Mouse (Mus musculus) gastrocnemius, postnatal 25 days (tissue): Measurements from ENCODE around the gene Nhlrc4. TPM values are rescaled to one million over a fixed set of nuclear protein-coding genes. Genes with fewer than 3 reads are reported as not detected.
A peak's percentile ranks its signal among the peaks of the same experiment; 100 is the strongest.

Source experiments
- DNase-seq: peaks from one replicate; pipeline ENCODE4 v3.0.0; 2022
- total RNA-seq, 2 experiments: library from RNA; stranded (reverse); gene quantifications; 1 replicate in 1 of 2; 2 replicates in 1 of 2; pipeline ENCODE4 v1.2.3; 2021

Nhlrc4 gene
- total RNA-seq, 2 experiments from 2014 or later = not detected

DNA sequence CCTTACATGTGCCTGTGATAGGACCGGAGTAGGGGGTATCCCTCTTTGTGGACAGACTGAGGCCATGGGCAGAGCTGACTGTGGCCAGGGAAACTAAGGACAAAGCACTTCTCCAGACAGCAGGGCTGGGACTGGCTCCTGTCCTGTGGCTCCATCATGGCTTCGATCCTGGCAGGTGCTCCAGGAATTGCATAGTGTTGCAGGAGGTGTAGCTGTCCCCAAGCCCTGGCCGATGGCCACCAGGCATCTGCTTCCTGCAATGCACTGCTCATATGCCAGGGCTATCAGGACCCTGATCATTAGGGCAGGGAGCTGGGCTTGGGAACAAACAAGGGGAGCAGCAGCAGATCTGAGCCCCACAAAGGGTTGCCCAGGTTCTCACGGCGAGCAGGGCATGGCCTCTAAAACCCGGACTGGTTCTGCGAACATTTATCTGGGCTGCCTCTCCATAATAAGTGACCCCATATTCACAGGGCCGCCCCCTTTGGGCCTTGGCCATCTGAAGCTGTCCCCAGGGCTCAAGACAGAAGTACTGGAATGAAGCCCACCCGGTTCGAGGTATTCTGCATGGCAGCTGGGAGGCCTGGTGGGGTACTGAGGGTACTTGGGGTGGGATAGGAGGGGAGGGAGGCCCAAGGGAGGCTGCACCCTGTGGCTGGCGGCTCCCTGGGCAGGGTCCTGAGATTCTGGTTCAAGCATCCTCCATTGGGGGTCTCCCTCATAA is 14.2 kb upstream of the Nhlrc4 start:
- no peak for DNase-seq

DNA sequence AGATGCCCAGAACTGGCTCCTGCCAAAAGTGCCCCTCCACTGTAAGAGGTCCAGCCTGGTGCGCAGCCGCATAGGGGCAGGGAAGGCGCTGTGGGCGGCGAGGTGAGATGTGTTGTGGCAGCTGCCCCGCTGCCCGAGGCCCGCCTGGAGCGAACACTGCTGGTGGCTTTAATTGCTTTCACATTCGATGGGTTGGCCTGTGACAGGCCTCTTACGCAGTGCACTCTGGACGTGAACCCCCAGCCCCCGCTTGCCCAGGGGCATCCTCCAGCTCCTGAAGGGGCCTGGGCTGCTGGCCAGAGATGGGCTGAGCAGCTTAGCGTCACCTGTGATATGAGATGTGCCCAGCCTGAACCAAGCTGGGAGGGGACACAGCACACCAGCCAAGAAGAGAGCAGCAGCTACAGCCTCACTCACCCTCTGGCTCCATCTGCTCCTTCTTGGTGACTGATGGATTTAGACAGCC is 12.9 kb upstream of the Nhlrc4 start:
- DNase-seq = no peak

DNA sequence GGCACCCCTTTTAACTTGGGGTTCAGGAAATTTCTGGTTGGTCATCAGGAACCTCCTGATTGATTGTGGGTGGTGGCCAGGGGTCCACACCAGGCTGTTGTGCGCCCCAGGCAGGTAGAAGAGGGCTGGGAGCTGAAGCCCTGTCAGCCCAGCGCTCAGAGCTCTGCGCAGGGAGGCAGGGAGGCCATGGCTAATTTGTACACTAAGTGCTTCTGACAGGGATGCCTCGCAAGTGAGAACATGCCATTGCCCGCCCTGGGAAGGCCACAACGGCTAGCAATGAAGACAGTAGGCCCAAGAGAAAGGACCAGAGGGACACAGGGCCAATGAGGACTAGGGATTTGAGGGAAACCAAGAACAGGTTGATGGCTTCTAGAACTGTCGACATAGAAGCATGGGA is 11.9 kb upstream of the Nhlrc4 start:
- DNase-seq = no peak

DNA sequence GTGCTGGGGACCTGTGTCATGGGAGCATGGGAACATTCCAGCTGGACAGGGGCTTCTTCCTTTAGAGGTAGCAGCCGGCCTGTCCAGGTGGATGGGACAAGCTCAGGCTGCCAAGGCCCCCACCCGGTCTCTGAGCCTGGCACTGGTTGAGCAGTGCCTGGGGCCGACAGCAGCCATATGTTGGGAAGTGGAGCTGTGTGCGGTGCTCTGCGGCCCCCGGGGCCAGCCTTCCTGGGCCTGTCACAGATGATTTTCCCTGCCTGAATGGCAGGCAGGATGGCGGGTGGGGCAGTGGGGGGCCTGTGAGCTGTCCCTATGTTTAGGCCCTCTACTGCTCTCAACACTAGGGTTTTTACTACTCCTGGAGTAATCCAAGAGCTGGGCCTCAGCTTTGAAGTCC is 11.4 kb upstream of the Nhlrc4 start:
- no peak for DNase-seq

DNA sequence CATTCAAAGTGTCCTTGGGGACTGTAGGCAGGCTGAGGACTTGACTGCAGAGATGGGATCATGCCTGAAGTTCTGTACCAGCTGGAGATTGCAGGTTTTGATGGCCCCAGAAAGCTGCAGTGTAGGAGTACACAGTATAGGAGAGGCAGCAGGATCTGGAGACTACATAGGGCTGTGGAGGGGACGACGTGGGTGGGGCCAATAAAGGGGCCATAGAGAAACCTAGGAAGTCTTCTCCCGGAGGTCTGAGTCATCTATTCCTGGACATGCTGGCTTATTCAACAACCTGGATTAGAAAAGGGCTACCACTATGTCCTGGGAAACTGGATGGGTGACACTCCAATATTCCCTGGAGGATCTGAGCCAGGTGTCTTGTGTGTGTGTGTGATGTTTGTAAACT is 11.0 kb upstream of the Nhlrc4 start:
- no peak for DNase-seq

DNA sequence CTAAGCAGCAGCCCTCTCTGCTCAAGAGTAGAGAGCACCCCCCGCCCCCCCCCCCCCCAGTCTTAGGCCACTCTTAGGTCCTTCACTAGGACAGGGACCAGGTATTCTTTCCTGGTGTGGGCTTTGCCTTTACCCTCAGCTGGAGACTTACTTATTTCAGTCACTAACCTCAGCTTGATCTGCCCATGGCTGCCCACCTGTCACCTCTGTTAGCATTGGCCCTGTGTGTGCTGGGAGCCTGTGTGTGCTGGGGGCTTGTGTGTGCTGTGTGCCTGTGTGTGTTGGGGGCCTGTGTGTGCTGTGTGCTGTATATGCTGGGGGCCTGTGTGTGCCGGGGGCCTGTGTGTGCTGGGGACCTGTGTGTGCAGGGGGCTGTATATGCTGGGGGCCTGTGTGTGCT is 9.9 kb upstream of the Nhlrc4 start:
- DNase-seq = no peak

DNA sequence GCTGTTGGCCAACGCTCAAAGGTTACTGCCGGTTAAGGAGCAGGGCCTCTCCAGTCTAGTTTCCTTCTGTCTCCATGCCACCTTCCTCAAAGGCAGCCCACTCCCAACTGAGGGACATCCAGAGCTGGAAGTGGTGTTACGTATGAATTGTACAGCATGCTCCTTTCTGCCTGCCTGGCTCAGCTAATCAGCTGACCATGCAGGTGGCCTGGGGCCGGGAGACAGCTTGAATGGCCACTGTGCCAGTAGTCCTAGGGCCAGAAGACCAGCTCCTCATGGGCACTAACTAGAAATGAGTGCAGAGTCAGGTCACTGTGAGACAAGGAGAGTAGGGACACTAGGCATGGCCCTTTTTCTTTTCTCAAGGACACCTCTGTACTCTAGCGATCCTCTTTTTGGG is 8.4 kb upstream of the Nhlrc4 start:
- DNase-seq = no peak

DNA sequence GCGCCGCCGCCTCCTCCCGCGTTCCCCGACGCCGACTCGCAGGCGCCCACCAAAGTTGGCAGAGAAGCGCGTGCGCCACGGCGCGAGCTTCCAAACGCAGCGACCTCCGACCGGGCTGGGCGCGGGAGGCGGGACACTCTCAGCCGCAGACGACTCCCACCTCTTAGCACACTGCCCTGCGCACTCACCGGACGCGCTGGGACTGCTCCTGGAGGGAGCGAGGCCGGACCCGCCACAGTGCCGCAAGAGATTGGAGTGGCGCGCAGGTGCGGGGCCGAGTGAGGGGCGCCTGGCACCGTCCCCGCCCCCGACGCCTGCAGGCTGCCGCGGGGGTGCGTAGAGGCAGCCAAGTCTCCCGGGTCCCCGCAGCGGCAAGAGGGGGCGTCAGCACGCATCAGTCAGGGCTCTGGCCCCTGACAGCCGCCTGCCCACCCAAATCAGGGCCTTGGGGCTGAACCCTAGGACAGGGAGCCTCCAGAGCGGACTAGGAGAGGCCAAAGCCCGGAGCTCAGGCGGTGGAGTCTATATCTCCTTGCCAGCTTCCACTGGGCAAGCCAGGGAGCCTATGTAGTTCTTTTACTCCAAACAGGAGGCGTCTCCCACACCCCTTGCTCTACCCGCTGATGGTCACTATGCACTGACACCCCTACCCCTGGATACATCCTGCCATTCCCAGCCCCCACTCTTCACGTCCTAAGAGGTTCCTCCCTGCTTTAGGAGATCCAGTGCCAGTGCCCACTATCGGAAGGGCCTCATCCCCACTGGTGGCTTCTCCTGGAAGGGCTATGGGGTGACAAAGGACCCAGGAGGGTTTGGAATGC is 7.3 kb upstream of the Nhlrc4 start, which contains the start of gene A930017K11Rik:
TSS of gene A930017K11Rik (minus strand) at position 763 of the 821 bp plus-strand sequence.
- DNase-seq = no peak

DNA sequence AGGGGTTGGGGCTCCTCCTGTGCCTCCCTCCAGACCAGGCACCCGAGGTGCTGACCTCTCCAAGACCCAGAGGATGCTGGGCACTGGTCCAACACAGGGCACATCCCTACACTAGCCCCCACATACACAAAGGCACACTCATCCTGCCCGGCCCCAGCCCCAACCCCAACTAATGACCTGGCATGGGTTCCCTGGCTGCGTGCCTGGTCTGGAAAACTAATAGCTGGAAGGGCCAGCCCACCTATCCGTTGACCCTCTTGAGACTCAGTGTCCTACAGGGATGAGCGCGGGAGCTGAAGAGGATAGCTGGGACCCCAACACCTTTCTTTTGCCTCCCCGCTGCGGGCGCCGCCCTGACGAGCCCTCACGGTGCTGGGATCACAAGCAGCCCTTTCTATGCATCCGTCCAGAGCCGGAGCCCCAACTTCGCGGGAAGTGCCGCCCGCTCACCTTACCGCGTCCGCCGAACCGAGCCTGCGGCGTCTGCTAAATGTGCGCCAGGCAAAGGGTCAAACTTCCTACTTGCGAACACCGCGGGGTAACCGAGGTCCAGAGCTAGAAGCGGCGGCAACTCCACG is 6.6 kb upstream of the Nhlrc4 start:
- DNase-seq = no peak

DNA sequence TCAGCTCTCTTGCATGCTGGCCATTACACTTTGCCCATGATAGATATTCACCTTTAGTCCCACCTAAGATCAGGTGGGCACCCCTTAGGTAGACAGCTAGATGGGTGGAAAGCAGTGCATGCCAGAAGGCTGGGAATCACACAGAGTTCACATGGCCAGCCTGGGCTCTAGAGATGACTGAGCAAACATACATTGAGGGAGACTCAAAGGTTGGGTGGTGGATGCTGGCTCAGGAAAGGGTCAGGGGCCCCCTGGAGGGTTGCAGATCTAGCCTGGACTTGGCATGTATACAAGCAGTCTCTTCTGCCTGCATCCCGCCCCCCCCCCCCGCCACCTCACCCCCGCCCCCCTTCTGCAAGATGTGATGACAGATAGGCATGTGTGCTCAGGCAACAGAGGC is 5.9 kb upstream of the Nhlrc4 start:
- DNase-seq = no peak

DNA sequence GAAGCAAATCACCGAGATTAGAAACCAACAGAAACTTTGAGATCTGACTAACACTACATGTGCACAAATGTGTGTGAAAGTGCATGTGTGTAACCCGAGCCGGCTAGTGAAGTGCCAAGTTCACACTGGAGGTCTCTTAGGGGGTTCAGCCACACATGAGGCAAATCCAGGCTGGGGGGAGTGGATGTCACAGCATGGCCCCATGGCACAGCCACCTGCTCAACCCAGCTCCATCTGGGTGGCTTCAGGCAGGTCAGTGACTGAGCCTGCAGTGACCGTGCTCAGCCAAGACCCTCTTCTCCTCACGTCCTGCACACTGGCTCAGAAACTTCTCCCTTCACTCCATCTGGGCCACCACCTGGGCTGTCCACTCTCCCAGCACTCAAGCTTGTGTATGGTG is 5.2 kb upstream of the Nhlrc4 start:
- DNase-seq = no peak

DNA sequence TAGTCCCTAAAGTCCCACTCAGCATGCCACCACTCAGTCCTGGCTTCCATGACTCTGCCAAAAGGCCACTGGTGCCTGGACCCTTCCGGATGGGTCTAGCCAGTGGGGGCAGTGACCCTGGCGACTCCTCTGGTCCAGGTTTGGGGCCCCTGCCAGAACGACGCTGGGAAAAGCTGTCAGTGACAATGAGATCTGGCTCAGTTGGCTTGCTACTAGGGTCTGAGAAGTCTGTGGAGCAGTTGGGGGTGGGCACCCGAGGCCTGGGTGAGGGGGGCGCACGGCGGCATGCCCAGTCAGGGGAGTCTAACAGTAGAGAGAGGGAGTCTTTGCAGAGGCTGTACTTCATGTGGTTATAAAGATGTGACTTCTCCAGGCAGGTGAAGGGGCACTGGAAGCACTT is 3.3 kb upstream of the Nhlrc4 start:
- DNase-seq = no peak

DNA sequence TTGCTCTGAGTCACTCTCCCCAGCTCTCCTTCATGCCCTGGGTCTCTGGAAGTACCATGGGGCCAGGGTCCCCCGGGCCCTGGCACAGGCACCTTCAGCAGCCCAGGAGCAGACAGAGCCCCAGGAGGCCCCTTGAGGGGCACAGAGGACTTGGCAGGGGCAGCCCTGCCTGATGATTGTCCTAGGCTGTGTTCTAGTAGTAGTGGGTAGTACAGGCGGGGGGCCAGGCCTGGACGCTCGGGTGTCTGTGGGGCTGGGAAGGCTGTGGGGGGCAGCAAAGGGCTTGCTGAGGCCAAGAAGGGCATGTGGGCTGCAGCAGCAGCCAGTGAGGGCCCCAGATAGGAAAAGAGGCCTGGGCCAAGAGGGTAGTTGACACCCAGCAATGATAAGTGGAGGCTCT is 2.8 kb upstream of the Nhlrc4 start:
- no peak for DNase-seq

DNA sequence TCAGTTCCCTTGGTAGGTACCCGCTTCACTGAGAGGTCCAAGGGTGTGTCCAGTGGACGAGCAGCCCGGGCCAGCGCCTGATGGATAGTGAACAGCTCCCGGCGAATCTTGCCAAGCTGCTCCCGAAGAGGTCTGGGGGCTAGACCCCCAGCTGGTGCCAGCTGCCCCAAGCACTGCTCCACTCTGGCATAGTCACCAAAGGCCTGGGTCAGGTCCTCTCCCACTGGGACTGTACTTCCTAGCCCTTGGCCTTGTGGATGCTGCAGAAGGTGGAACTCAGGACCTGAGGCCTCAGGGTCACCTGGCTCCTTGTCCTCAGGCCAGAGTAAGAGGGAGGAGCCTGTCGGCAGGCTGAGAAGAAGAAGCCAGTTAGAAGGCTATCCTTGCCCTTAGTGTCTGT is 2.1 kb upstream of the Nhlrc4 start:
- no peak for DNase-seq

DNA sequence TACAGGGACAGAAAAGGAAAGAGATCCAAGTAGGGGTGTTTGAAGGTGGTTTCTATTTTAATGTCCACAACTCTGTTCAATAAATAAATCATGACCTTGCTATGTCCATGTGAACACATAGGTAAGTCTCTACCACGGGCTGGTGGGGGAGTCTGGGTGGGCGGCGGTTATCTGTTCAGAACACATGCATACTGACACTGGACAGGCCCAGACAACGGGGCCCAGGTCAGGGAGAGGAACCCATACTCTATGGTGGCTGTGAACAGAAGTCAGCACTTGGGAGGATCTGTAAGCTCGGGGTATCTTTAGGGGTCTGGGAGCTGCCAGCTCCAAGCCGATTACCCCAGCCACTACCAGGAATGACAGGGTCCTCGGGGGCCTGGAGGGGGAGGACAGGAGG is 1.6 kb upstream of the Nhlrc4 start:
- DNase-seq = no peak

DNA sequence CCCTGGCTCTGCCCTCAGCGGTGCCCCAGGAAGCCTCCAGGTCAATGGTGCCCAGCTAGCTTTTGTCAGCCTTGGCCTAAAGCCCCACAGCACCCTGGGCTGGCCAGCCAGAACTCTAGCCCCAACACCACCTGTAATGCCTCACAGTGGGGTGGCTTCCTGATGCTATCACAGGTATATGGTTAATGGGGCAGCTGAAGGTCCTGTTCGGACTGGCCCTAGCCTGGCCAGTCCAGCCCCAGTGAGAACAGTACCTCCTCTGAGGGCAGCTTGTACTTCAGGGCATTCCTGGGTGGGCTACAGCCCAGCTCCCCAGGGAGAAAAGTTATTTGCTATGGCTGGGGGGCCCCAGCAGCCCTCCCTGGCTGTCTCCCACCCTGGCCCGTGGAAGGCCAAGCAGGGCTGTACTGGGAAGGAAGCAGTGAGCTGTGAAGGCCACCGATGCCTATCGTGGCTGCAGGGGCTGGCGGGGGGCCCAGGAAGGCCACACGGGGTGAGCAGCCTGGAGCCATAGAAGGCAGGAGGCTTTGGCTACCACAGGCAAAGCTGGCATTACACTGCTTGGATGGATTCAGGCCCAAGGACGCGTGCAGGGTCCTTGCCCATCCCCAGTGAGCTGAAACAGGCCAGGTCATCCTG is 875 bp upstream of the Nhlrc4 start:
- peak; percentile 52 for DNase-seq

DNA sequence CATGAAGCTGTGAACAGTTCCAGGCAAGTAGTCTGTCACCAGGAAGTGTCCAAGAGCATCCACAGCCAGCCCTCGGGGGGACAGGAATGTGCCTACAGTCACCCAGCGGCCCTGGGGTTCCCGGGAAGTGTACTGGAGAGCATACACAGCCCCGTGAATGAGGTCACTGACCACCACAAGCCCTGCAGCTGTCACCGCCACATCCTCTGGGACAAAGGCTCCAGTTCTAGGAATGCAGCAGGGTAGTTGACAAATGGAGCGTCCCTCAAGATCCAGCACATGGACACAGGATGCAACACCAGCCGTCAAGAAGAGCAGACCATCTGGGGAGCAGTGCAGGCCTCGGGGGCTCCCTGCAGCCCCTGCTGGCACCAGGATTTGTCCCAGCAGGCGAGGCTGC is 992 bp downstream of the Nhlrc4 start:
- no peak for DNase-seq

DNA sequence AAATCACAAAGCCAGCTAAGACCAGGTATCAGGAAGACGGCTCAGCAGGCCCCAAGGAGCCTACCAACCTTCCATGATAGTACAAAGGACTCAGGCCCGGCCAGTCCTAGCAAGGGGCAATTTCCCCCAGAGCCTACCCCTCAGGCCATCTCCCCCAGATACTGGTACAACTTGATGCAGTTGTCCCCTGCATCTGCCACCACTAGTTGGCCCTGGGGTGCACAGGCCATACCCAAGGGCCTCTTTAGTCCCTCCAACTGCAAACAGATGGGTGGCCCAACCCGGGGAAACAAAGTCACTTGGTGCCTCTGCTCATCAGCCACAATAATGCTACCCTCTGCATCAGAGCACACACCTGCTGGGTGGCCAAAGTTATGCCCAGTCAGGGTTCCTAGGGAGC is 1.5 kb downstream of the Nhlrc4 start:
- DNase-seq = no peak

DNA sequence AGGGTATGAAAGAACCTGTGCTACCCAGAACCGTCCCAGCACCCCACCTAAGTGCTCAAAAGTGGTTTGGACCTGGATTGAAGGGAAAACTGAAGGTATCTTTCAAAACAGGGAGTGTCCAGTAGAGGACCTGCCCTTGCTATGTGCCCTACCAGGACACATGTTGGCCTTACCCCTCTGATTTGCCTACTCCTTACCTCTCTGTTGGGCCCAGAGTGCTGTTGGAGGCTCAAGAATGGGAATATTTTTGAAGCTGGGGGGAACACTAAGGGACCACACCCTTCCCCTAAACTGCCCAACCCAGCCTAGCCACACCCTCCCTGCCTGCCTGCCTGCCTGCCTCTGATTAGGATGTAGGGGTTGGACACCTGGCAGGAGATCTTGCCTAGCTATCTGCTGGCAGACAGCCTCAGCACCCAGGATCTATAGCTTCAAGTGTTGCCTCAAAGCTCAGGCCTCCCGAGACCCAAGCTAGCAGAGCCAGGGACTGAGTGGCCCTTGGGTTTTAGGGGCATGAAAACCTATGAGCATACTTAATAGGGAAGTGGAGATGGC is 2.1 kb downstream of the Nhlrc4 start:
- no peak for DNase-seq

DNA sequence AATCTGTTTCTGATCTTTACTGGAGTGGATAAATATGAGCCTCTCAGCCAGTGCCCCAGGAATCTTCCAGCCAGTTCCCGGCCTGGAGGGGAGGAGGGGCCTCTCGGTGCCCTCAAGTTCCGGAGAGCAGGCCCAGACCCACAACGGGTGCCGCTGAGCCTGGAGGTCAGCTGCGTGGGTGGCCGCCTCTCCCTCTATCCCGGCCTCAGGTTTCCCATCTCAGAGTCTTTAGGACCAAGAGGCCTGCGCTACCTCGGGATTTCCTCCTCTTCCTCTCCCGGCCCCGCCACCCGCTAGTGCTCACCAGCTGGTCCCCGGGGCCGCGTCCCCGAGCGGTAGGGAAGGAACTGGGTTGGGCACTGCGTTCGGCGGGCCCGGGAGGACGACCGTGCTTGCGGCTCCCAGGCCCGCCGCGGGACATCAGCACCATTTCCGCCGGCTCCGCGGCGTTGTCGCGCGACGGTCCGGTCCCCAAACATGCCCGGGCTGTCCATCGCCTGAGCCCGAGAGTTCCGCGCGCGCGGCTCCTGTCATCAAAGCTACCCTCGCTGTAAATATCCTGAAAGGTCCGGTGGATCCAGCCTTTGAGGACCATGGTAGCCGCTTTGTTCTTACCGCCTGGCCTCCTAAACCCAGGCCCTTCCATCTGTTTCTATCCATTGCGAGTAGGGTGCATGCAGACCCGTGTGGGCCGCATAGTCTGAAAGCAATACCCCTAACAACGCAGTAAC is 3.1 kb downstream of the Nhlrc4 start:
- peak; percentile 67 for DNase-seq

DNA sequence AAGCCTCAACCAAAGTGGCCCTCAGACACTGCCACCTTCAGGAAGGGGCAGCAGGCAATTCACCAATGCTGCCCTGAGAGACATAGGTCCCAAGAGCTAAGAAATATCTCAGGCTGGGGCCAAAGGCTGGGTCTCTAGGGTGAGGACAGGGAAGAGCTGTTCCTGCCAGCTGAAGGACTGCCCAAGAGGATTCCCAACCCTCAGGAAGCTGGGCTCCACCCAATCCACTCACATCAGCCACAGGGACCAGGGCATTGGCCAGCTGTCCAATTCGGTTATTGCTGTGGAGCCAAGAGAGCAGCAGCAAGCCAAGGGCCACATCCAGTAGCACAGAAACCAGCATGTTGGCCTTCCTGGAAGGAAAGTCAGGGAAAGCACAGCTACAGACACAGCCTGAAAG is 10.2 kb downstream of the Nhlrc4 start:
- no peak for DNase-seq

DNA sequence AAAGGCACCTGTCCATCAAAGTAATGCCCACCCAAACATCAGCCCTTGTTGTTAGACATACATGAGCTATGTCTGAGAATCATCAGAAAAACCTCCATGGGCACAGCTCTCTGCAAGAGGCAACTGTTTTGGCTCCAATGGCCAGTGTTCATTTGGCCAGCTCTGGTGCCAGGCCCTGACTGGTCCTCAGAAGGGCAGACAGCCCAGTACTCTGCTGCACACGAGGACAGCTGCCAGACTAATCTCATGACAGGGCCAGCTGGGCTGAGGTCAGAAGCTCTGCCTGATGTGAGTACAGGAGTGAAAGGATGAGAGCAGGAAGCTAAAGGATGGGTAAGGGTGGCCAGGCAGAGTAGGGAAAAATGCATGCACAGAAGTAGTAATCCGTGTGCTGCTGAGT is 19.4 kb downstream of the Nhlrc4 start:
- peak; percentile 77 for DNase-seq
